Mouse (Mus musculus) layer of hippocampus, adult 9-10 months (tissue): ENCODE results near the gene Gstp2.

Experiments used
- DNase-seq: peaks from one replicate; pipeline ENCODE4 v3.0.0; 2022; ENCODE audit warnings: low spot score

Gene Gstp2

DNA sequence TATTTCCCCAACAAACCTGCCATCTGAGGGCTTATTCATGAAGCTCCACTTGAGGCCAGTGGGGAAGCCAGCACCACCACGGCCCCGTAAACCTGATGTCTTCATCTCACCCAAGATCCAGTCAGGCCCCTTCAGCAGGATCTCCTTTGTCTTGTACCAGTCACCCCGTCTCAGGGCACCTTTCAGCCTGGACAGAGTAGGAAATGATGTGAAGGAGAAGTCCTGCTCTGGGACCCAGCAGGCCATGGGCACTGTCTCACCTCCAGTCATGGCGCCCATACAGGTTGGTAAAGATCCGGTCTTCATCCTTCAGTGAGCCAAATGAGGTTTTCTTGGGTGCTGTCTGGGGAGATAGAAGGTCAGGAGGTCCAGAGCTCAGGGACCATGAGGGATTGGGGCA lies 34.7 kb downstream of the Gstp2 start:
- no peak for DNase-seq

DNA sequence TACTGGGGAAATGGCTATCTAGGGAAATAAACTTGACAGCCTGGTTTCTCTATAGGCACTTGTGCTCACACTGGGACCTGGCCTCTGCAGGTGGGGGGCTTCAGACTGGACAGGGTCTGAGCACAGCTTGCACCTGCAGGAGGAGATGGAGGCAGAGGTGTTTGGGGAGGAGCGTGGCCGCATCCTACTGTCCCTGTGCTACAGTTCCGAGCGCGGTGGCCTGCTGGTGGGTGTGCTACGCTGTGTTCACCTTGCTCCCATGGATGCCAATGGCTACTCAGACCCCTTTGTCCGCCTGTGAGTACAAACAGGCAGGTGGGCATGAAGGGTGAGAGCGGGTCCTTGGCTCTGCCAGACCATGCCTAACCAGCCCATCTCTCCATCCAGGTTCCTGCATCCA lies 39.9 kb downstream of the Gstp2 start:
- DNase-seq: no peak

DNA sequence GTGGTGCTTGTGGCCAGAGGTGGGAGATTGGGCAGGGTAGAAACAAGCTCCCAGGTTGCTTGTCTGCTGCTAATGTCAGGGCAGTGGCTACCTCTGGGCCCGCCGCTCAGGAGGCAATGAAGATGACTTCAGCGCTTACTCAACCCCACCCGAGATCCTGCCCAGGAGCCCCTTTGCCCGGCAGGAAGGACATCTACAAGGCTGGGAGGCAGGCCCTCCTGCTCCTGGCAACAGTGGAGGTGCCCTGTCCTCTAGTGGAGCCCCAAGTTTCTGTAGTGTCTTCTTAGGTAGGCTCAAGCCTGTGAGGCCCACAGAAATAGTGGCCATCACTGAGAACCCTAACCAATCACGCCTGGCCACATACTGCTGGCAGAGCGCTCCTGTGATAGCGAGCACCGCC lies 40.7 kb downstream of the Gstp2 start:
- DNase-seq: no peak

DNA sequence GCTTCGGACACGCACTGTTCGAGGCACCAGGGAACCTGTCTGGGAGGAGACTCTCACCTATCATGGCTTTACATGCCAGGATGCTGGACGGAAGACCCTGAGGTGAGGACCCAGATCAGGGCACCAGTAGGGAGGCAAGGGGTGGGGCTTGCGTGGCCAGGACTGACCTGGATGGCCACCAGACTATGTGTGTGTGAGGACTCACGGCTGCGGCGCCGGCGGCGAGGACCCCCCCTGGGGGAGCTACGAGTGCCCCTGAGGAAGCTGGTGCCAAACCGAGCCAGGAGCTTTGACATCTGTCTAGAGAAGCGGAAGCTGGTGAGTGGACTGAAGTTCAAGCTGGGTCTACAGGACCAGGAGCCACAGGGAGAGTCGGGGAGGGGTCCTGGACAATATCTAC lies 41.5 kb downstream of the Gstp2 start:
- DNase-seq: no peak

DNA sequence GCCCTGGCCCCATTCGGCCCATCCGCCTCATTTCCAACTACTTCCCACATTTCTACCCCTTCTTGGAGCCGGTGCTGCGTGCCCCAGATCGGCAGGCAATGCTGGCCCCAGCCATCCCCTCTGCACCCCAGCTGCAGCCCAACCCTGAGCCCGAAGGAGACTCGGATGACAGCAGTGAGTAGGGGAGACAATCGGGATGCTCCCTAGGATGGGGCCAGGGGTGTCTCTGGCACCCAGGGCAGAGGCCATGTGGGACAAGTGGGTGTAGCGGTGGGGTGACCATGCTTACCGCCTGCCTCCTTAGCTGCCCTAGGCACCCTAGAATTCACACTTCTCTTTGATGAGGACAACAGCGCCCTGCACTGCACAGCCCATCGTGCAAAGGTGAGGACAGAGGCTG lies 42.2 kb downstream of the Gstp2 start:
- DNase-seq: no peak

DNA sequence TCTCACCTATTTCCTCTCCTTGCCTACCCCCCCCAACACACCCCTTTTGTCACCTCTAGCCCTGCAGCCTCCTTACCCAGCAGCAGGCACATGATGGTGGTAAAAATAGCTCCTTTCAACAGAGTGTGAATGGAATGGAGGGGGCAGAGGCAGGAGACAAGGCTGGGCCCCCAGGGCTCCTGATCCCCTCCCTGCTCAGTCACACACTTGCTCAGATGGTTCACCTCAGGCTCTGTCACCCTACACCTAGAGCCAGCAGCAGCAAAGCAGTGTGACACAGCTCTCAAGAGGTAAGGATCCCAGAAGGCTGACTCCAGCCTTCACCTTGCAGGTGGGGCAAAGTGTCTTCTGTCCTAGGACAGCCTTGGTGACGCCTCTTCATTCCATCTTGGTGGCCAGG lies 42.7 kb downstream of the Gstp2 start, which contains the start of gene Doc2g:
Gene Doc2g, plus strand, starts transcription at position 202 of the 400 bp plus-strand sequence.
- DNase-seq: no peak

DNA sequence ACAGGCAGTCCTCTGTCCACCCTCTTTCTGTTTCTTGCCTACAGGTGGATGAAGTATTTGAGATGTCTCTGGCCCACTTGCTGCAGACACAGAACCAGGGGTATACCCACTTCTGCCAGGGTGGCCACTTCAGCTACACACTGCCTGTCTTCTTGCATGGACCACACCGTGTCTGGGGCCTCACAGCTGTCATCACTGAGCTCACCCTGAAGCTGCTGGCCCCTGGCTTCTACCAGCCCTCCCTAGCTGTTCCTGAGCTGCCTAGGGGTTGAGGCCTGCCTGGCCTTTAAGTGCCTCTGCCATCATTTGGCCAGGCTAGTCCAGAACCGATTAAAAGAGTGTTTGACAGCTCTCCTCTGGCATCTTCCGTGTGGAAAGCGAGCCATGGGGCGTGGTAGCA lies 44.1 kb downstream of the Gstp2 start:
- DNase-seq: no peak

DNA sequence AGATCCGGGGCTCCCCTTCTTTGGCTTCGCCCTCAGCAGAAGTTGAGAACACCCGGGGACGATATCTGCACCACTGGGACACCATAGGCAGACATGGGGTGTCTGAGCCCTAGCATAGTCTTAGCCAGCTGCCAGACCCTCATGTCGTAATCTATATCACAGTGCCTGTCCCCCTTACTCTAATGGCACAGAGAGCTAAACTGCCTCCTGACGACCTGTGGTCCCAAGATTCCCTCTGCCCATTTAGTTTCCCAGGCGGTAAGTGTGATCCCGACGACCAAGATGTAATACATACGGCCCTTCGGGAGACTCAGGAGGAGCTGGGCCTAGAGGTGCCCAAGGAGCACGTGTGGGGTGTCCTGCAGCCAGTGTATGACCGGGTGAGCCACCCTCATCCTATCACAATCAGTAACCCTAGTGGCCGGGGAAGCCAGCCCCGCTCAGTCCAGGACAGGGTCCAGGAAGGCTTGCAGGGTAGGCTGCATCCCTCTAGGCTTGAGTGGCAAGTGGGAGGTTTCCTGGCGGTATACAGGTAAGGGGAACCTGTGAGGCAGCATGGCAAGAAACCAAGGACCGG lies 44.8 kb downstream of the Gstp2 start:
- no peak for DNase-seq

DNA sequence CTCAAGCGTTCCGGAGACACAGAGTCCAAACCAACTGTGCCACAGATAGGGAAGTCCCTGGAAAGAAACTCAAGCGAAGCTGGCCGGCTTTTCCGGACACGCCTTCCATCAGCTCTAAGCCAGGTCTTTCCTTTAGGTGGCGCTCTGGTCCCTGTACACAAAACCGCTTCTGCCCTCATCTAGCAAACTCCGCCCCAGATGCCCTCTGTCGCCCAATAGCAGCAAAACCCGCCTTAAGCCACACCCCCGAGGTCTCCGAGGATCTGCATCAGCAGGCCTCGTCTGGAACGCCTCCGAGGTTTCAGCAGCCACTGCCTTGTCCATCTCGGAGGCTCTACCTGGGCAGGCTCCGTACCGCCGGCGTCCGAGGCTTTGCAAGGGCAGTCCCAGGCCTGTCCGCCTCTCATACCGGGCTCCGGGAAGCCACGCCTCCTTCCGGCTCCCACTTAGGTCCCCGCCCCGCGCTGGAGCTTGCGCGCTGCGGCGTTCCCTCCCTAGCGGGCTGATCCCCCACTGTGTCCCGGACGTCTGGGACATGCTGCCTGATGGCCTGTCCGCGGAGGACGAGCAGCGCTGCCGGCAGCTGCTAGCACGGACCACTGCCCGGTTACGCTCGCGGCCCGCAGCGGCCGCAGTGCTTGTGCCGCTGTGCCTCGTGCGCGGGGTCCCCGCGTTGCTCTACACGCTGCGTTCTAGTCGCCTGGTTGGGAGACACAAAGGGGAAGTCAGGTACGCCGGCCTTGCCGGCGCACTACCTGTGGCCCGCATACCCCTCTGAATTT lies 45.5 kb downstream of the Gstp2 start, which contains the start of the genes Nudt8 and Gm49405:
Gene Nudt8, plus strand, starts transcription at position 462 of the 782 bp plus-strand sequence.
Gene Gm49405, plus strand, starts transcription at position 508 of the 782 bp plus-strand sequence.
- peak; percentile 98 for DNase-seq

DNA sequence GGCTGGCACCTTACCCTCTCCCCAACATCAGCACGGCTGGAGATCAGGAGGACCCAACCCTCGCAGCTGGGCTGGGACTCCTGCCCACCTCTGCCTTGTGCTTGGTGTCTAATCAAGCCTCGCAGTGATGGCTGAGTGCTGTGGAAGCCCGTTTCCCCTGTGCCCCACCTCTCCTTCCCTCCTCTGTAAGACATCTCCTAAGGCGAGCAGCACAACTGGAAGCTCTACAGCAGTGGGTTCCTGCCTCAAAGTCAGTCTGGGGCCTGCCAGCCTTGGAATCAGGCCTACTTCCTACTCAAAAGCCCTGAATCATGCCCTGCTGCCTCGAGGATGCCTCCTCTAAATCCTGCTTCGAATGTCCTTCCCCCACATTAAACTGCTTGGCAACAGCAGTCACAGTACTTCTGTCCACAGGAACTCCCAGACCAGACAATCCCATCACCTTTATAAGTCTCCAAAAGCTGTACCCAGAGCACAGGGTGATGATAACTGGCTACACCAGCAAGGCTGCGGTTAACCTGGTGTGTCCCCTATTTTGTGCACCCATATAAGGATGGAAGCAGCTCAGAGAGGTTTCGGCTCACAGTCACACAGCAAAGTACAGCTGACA lies 46.6 kb downstream of the Gstp2 start:
- DNase-seq: no peak

DNA sequence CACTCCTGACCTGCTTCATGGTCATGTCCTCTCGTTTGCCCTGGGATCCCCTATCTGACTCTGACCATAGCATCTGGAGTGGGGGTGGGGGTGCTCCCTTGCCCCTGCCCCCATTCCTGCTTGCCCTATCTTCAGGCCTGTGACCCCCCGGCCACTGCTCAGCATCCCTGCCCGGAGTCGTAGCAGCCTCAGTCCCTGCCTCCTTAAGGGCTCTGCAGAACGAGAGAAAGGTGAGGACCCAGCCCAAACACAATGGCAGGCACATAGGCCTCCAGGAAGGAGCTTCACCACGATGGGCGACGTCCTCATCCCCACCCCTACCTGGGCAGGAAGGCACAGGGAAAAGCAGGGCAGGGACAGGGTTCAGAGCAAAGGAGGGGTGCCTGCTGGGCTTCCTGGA lies 47.5 kb downstream of the Gstp2 start:
- DNase-seq: no peak

DNA sequence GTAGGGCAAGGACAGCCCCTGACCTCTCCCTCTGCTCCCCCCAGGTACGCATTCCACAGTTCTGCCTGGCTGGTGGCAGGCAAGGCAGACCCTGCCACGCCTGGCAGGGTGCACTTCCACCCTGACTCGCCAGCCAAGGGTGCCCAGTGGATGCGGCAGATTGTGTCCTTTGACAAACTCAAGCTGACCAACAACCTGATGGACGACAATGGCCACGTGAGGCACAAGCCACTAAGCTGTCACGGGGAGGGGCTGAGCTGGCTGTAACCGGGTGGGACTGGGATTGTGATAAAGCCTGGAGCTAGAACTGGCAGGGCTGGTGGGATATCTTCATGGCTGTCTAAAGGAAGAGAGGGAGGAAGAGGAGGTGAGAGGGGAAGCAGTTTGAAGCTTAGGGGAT lies 48.6 kb downstream of the Gstp2 start:
- DNase-seq: no peak

DNA sequence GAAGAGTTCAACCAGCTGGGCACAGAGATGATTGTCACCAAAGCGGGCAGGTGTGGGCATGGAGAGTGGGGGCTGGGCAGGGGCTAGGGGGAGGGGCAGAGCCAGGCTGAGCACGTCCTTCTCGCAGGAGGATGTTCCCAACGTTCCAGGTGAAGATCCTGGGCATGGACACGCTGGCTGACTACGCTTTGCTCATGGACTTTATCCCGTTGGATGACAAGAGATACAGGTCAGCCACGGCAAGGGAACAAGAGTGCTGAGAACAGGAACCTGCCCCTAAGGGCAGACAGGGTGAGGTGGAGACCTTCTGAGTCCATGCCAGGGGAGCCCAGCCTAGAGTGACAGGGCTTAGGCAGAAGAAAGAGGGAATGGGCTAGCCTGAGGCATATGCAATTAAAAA lies 49.1 kb downstream of the Gstp2 start:
- no peak for DNase-seq

DNA sequence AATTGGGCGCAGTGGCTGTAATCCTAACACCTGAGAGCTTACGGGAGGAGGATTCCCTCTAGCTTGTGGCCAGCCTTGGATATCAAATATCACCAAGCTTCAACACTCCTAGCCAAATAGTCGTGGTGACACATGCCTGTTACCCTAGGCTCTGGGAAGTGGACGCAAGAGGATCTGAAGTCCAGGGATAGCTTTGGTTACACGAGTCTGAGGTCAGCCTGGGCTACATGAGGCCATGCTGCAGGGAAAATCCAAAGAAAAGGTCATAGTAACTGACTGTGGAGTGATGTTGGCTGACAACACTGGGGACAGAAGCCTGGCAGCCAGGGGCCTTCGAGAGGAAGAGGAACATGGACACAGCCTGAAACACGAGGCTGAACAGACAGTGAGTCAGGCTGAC lies 49.7 kb downstream of the Gstp2 start:
- no peak for DNase-seq

DNA sequence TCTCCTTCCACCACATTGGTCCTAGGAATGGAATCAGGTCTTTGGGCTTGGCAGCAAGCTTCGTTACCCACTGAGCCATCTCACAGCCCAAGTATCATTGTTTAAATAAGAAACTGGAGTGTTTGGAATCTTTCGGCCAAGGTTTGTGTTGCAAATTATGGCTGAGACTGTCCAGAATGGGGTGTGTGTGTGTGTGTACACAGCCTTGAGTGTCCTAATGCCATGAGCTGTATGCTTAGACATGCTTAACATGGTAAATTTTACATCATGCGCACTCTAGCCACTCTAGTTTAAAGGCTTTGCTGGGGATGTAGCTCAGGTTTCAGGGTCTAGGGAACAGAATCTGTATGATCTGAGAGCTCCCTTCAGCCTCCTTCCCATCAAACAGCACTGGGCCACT lies 50.3 kb downstream of the Gstp2 start:
- no peak for DNase-seq

DNA sequence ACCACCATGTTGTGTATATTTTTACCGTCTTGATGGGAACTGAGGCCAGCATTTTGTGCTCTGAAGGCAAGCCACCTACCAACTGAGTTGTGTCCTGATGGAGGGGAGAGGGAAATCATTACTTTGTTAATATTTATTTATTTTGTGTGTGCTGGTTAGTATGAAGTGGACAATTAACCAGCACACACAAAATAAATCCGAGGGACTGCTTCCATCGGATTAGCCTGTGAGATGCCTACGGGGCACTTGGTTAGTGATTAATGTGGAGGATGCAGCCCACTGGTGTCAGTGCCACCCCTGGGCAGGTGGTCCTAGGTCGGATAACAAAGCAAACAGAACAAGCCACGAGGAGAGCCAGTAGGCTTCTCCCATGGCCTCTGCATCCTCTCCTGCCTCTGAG lies 50.9 kb downstream of the Gstp2 start:
- no peak for DNase-seq

DNA sequence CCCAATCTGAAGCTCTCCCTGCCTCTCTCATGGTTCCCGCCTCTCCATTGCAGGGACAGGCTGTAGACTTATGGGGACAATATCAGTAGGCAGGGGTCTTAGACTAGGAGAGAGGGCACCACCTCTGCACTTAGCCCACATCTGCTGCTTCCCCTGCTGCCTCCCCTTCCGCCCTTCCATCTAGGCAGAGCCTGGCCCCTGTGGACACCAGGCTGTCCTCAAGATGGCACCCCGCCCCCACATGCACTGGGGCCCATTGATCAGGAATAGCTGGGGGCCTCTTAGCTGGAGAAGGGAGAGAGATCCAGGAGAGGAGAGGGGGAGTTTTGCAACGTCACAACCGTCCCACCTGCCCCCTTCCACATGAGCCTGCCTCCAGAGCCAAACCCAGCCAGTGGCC lies 53.4 kb downstream of the Gstp2 start, which contains the start of gene Tbx10:
Gene Tbx10, plus strand, starts transcription at position 337 of the 400 bp plus-strand sequence.
- no peak for DNase-seq

DNA sequence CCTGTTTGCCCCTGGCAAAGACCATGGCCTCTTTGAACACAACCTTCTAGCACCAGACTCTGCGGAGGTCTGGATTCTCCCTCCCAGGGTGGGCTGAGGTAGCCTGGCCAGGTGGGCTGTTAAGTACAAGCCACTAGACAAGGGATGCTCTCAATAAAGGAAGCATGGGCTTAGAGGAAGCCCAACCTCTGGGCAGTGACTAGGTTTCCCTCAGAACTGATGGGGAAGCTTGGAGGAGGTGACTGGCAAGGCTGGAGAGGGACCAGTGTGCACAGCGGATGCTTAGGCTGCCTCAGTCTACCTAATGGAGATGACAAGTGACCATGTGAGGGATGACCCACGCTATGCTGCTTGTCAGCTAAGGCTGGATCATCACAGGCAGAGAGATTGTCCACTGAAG lies 53.9 kb downstream of the Gstp2 start:
- DNase-seq: no peak

DNA sequence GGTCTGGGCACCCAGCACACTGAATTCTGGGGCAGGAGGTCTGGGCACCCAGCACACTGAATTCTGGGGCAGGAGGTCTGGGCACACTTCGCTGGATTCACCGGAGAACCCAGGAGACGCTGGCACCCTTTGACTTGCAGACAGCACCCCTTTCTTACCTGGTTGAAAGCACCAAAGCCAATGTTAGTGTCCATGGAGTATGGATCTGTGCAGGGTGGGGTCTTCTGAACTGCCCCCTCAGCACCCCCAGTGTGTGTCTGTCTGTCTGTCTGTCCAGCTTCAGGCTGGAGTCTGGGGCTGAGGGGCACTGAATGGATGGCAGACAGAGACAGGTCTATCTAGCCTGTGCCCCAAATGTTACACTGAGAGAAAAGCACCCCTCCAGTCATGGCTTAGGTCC lies 54.3 kb downstream of the Gstp2 start:
- DNase-seq: no peak

DNA sequence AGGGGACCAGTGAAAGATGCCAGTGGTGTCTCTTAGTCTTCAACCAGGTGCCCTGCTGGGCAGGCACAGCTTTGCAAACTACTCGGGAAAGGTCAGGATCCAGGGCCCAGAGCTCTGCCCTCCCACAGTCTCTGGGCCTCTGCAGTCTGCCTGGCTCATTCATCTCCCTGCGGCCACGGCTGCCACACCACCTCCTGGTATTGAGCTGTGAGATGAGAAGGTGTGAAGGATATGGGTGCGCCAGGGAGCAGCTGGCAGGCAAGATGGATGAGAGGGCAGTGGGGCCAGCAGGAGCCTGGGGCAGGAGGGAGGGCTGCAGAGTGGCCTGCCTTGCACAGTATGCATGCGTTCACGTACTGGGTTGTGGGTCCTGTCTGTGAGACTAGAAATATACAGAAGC lies 55.0 kb downstream of the Gstp2 start:
- DNase-seq: no peak
